Mouse (Mus musculus) adipocyte (in vitro differentiated cells): ENCODE results near the gene Sik3.

ENCODE experiments used
- DNase-seq: peaks from one replicate; pipeline ENCODE4 v3.0.0-alpha.2; 2016; ENCODE audit warnings: low spot score

Sik3 gene

DNA sequence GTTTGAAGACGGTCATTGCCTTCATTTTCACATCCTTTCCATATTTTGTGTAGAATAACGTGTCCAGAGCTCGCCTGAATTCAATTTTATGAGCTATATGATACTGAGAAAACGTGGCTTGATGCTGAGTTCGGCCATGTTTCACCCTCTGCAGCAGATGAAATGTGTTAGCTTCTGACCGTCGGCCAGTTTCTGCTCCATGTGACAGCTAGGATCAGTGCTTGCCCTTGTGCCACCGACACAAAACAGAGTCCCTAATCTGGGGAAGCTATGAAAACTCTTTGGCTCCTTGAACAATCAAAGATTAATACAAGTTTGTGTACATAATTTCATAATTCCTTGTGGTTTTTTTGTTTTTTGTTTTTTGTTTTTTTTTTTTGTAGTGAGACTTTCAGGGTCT is 178.6 kb downstream of the Sik3 start:
- no peak for DNase-seq

GRCm38 (mm10) chr9:46191644-46192043 is 179.0 kb downstream of the Sik3 start:
- DNase-seq: peak; percentile 75

DNA sequence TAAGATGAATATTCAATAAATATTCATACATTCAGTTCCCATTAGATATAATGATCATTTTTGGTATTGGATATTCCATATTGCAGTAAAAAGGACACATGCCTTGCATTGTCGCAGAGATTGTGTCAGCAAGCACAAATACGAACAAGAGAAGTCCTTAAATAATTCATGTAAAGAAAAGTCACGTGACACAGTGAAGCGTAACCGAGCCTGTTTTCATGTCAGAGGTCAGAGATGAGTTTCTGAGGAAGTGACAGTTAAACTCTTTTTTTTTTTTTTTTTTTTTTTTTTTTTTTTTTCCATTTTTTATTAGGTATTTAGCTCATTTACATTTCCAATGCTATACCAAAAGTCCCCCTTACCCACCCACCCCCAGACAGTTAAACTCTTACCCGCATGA is 180.0 kb downstream of the Sik3 start:
- DNase-seq: no peak

- no peak for DNase-seq
These were observed 182.2 kb downstream of the Sik3 start for GRCm38 (mm10) chr9:46194809-46195208.

DNA sequence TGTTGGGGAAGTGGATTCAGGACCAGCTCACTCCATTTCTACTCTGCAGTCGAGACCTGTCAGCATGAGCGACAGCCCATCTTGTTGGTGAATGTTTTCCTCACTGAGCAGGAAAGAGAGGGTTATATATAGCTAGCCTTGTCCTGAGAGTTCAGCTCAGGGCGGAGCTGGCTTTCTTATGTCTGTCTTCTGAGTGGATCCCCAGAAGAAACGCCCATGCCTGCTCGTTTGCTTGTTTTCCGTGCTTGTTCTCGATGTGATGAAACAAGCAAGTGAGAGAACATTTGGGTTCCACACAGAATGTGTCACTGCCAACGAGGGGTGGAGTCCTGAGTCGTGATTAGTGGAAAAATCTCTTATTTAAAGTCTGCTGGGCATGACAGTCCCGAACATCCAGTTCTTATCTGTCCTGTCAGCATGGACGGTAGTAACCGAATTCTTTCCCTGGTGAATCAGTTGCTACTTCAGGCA is 184.1 kb downstream of the Sik3 start:
- peak; percentile 77 for DNase-seq

GRCm38 (mm10) chr9:46198461-46198860 is 185.8 kb downstream of the Sik3 start:
- no peak for DNase-seq

DNA sequence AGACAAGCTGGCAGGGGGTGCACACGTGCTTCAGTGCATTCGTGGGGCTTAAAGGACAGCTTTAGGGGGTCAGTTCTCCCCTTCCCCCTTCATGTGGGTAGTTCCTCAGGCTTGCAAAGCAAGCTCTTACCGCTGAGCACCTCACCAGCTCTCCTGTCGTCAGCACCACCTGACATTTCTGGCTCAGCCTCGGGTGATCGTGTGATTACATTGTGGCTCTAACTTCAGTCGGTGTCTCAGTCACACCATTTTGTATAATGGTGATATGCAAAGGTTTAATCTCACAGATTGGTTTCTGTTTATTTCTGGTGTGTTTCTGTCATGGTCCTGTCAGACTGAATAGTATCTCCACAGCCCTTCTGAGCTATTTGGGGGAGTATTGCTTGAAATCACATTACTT is 186.3 kb downstream of the Sik3 start:
- no peak for DNase-seq

- DNase-seq: no peak
These were observed 187.0 kb downstream of the Sik3 start for GRCm38 (mm10) chr9:46199609-46200008.

- DNase-seq: peak; percentile 65
These were observed 194.3 kb downstream of the Sik3 start for GRCm38 (mm10) chr9:46206834-46207500.

DNA sequence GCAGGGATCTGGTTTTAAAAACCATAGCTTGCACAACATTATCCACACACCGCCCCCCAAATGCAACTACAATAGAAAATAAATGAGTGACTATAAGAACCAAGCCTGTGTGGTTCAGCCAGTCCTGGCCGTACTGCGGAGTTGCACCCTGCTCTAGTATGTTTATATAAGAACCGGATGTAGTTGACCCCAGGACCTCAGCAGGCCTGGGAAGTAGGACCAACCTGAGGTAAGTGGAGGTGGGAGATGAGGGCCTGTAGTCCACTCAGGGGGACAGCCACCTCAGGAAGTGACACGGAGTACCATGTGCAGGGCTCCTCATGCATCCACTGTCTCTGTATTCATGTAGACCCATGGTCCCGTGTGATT is 194.9 kb downstream of the Sik3 start:
- DNase-seq: no peak

DNA sequence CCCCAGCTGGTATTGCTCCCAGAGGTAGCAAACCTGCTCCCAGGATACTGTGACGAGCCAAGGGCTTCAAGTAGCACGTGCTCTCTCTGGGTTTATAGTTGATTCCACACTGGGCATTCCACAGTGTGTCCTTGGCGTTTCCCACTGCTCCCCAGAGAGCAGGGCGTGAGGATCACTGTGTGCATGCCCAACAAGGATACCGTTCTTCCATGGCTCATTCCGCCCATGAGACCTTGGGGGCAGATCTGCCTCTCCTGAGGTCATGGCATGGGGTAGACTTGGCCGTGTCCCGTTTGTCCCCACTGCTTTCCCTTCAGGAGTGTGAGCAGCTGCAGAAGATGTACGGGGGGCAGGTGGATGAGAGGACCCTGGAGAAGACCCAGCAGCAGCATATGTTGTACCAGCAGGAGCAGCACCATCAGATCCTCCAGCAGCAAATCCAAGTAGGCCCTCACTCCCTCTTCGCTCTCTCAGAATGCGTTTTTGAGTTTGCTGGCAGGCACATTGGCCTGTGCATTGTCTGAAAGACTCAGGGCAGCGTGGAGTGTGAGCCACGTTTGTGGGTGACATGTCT is 195.9 kb downstream of the Sik3 start:
- no peak for DNase-seq

DNA sequence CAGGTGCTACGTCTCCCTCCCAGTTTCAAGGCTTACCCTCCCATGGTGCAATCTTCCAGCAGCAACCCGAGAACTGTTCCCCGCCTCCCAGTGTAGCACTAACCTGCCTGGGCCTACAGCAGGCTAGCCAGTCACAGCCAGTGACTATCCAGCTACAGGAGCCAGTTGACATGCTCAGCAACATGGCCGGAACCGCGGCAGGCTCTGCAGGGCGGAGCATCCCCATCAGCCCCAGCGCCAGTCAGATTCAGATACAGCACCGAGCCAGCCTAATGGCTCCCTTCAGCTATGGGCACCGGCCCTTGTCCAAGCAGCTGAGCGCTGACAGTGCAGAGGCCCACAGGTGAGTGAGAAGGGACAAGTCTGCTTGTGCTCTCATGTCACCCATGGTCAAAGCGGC is 197.9 kb downstream of the Sik3 start:
- no peak for DNase-seq

GRCm38 (mm10) chr9:46214276-46214675 is 201.7 kb downstream of the Sik3 start:
- no peak for DNase-seq

DNA sequence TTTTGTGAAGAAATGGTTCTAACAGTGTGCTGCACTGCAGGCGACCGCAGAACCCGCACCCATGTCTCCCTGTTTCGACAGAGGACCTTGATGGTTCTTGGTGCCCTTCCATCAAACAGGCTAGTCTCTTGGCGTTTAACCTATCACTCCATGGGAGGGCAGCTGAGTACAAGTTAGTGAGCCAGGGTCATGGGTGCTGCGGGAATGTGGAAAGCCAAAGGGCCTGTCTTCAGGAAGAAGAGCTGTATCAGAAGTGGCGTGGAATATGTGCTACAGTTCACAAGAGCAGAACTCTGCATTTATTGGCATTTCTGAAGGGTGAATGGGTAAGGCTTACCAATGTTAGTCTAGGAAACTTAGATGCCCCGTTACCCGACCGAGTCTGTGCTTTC is 202.3 kb downstream of the Sik3 start:
- peak; percentile 62 for DNase-seq

DNA sequence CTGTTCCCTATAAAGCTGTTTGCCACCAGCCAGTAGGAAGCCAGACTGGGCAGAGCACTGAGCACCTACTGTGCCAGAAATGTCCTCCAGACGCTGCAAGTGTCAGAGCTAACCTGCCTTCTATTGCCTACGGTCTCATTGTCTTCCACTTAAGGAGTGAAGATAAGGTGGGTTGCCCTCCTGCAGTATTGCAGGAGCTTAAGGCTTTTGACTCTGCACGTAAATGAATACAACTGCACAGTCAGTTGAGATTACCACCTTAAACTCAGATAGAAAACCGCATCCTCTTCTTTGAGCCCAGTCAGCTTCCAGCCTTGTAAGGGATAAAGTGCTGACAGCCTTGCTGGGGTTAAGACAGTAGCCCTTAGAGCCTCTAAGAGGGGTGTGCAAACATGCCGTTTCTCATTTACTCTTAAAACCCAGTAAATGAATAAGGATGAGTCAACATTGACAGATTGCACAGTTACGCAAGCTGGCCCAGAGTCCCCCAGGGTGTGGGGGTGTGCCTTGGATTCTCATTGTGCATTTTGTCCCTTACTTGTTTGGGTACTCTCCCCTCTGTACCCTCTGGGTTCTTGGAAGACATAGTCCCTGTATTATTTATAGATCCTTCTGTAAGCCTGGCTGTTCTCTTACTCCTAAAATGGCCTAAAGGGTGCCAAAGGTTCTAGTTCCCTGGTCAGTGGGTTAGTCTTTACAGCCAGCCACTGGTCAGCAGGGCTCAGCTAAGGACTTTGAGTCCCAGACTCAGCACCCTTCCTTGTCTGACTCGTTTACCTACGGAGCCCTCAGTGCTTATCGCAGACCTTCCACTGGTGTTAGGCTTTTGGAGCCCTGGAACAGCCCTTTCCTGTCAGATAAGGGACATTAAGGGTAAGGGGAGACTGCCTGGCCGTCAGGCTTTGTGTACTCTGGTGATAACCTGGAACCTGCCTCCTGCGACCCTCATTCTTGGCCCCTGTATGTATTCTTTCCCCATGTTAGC is 203.0 kb downstream of the Sik3 start:
- DNase-seq: peak; percentile 81

- peak; percentile 70 for DNase-seq
These were observed 204.3 kb downstream of the Sik3 start for GRCm38 (mm10) chr9:46216744-46217470.

DNA sequence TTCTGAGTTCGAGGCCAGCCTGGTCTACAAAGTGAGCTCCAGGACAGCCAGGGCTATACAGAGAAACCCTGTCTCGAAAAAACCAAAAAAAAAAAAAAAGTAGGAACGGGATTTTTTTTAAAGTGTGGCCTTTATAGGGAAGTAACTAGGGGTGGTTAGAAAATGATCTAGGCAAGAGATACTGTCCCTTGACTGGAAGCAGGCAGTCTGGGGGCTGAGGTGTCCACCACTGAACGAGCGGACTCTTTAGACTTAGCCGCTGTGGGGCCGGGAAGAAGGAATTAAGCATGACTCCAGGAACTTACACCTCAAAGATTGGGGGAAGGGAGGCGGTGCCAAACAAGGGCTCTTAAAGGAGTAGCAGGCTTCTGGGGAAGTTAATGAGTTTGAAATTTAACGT is 205.6 kb downstream of the Sik3 start:
- DNase-seq: no peak

DNA sequence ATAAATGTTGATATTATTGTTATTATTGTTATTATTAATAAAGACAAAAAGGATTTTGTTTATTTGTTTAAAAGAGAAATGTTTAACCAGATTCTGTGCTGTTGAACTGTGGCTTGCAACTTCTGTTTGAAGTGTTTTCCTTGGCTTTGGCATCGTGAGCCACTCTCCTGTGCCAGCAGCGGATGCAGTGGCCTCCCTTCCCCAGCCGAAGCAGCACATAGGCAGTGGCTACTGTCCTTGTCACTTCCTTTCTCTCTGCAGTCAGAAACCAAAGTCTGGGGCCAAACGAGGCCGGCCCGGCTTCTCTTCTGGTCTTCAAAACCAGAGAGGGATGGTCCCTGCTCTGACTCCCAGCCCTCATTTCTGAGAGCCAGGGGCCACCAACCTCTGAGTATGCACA is 210.5 kb downstream of the Sik3 start:
- no peak for DNase-seq

DNA sequence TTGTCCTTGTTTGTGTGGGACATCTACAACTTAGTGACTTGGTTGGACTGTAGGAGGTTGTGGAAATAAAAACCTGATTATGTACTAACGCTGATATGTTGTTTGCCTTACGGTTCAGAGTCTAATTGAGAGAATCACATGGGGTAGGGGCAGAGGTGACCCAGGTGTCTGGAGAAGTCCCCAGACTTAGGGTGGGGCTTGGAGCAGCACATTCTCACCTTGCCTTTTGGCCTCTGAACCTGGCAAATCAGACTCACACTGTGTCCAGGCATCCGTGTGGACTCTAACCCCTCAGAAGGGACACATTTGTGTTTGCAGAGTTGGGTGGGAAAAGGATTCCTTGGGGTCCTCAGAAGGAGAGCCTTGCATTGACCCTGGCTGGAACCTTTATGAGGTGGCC is 211.5 kb downstream of the Sik3 start:
- DNase-seq: no peak

DNA sequence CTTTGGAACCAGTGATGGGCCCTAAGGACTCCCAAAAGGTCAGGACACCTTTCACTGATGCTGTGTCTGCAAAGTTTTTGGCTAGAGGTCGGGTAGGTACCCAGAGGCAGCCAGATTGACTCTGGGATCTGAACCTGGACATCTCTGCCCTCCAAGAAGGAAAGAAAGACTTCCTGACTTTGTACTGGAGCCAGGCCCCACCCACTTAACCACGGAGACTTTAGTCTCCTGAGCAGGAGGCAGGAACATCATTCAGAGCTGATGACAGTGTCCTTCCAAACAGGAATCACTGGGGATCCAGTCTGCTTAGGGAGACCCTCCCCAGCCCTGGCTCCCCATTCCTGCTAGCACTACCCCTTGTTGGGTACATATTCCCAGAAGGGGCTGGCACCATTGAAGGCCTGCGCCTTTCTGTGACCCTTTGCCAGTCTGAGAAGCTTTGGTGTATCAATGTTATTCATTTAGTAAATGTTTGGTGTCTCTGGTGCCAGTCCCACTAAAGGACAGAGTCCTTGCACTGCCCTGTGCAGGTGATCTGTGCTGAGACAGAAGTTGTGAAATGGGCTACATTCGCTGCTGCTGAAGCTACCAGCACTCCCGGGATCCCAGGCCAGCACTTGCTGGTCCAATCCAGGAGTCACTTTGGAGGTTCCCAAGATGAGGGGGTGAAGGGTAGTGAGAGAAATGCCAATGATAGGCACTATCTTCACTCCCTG is 212.5 kb downstream of the Sik3 start:
- no peak for DNase-seq

DNA sequence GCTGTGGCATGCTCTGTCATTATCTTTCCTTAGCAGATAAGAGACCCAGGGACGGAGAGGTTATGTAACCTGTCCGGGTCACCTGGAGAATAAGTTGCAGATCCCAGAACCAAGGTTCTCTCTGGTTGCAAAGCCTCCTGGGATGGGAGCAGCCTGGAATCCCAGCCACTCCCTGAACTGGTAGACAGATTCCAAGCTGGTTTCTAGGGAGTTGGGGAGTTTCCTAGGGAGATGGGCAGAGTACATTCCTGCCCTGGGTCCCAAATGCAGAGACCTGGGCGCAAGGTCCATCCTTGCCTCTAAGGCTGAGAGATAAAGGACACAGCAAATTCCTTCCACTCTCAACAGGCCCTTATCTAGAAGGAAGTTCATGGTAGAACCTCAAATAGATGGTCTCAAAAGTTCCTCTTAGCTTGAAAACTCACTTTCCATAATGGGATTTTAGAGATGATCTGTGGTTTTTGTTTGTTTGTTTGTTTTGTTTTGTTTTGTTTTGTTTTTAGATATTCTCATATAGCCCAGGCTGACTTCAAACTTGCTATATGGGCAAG is 214.5 kb downstream of the Sik3 start:
- DNase-seq: no peak
